Mouse (Mus musculus) MN1 (cell line): ENCODE results near the gene Nhsl2.
A peak's percentile ranks its signal among the peaks of the same experiment; 100 is the strongest.
"Not testable (repeated sequence)": the region's sequence is repeated elsewhere in the genome, so short reads cannot be mapped to it uniquely, and the experiment has no call there.

ENCODE experiments used
- DNase-seq: peaks from one replicate; pipeline ENCODE4 v3.0.0-alpha.2; 2016; ENCODE audit warnings: low spot score

Nhsl2 gene

DNA sequence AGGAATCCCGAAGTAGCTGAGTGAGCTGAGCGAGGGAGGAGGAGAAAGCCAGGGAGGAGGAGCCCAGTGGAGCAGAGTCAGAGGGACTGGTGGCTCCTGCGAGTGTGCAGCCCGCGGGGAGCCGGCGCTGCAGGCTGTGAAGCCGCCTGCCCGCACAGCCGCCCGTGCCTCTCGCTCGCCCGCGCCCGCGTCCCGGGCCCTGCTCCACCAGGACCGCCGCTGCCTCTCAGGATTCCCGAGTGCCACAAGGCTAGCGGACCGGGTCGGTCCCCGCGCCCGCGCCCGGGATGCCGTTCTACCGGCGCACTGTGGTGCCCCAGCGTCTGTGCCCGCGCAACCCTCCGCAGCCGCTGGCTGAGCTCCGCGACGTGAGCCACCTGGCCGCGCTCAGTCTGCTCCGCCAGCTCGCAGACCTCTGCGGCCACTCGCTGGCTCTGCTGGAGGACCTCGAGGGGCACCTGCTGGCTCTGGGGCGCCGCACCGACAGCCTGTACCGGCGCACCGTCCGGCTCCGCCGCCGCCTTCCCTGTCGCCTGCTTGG lies at the start of gene Nhsl2:
TSS of gene Nhsl2 (plus strand) at position 105 of the 541 bp plus-strand sequence.
- peak; percentile 34 for DNase-seq

DNA sequence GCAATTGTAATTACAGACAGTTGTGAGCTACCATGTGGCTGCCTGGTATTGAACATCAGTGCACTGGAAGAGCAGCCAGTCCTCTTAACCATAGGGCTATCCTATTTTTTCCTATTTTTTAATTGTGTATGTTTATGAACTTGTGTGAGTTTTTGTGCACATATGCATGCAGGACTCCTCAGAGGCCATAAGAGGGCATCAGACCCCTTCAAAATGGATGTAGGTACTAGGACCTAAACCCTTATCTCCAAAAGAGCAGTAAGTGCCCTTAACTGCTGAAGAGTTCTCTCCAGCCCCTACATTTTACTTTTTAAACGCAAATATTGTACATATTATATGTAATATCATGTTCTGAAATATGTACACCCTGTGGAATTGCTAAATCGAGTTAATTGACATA lies 43.7 kb upstream of the Nhsl2 start:
- peak; percentile 42 for DNase-seq

- DNase-seq, result no peak
Measured at GRCm38 (mm10) chrX:101811750-101812149, 37.4 kb upstream of the Nhsl2 start.

GRCm38 (mm10) chrX:101819163-101819562 lies 30.0 kb upstream of the Nhsl2 start:
- peak; percentile 12 for DNase-seq

GRCm38 (mm10) chrX:101819980-101820379 lies 29.2 kb upstream of the Nhsl2 start:
- not testable (repeated sequence) for DNase-seq

GRCm38 (mm10) chrX:101847191-101847795 lies 1.9 kb upstream of the Nhsl2 start:
- peak; percentile 42 for DNase-seq

- DNase-seq, result peak; percentile 22
Measured at GRCm38 (mm10) chrX:101849901-101850551, 841 bp downstream of the Nhsl2 start.

GRCm38 (mm10) chrX:101851566-101852354 lies 2.6 kb downstream of the Nhsl2 start:
- no peak for DNase-seq

- no peak for DNase-seq
Measured at GRCm38 (mm10) chrX:101863666-101864378, 14.6 kb downstream of the Nhsl2 start.

DNA sequence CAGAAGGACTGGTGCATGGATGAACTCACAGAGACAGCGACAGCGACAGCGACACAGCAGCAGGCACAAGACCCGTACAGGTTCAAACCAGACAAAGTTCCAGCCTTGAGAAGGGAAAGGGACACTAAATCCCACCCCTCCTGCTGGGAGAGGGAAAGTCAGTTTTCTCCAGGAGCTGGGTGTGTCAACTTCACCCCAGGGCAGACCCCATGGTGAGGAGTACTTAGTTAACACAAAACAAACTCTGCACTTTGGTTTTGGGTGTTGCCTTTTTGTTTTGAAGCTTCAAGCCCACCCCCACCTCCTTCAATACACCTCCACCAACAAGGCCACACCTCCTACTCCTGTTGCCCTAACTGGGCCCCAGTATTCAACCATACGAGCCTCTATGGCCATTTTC lies 15.6 kb downstream of the Nhsl2 start:
- DNase-seq, result no peak

DNA sequence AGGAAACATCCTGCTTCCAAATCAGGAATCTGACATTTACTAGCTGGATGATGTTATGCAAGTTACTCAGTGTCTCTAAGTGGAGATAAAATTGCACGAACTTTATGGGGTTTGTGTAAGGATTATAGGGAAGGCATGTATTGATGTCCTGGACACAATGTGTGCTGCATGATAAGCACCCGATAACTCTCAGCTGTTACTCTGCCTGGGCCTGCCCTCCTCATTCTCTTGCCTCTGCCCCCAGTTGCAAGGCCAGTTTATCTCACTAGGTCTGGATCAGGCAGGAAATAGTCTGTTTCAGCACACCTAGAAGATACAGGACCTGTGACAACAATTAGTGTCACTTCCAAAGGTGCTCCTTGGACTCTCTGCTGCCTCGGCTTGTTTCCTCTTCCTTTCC lies 25.0 kb downstream of the Nhsl2 start:
- no peak for DNase-seq

DNA sequence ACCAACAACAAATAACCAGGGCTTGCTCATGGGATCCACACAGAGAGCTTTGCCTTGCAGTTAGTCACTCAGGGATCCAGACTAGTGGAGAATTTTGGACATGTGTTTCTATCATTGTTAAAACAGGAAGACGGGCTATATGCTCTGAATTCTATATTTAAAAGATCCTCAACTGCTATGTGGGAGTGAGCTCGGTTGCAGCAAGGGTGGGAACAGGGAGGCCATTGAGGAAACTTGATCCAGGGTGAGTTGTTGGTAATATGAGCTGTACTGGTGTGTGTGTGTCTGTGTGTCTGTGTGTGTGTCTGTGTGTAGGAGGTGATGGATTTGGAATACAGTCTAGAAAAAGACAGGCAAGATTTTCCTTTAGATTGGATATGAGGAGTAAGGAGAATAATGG lies 25.7 kb downstream of the Nhsl2 start:
- DNase-seq, result no peak

GRCm38 (mm10) chrX:101876136-101876535 lies 27.0 kb downstream of the Nhsl2 start:
- DNase-seq, result peak; percentile 7

DNA sequence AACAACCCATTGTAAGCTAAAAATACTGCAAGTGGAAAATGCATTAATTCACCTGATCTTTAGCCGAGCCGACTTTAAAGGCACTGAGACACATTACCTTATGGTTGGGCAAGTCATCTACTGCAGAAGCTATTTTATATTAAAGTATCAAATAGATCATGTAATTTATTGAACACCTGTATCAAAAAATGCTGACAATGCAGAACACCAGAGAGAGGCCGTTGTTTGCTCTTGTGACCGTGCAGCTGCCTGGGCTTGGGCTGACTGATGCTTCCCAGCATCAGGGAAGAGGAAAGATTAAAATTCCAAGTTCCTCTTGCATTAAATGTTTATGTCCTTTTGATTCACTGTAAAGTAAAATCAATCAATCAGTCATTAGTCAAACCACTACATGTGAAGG lies 28.7 kb downstream of the Nhsl2 start:
- DNase-seq, result no peak

GRCm38 (mm10) chrX:101878546-101878945 lies 29.4 kb downstream of the Nhsl2 start:
- DNase-seq, result no peak

DNA sequence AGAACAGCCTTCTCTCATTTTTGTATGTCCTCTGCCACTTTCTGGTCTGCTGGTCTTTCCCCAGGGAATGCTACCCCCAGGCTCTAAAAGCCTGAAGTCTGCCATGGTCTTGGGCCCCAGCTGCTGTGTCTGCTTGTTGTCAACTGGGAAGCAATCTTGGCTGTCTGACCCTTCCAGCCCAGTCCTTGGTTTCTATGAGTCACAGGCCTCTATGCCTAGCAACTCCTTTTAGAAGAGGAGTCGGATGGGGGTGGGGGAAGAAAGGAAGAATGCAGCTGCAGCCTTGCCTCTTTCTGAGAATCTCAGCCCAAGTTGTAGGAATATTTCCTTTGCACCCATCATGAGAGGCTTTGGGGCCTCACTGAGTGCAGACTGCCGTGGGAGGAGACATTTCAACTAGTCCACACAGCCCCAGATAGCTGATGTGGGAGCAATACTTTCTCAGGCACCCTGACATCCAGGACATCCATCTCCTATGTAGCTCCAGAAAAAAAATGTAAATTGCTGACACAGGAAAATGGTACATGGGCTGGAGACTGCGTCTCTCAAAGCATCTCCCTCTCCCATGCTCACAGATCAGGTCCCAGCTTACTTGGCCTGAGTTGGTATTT lies 33.1 kb downstream of the Nhsl2 start:
- peak; percentile 61 for DNase-seq

- DNase-seq, result peak; percentile 5
Measured at GRCm38 (mm10) chrX:101889384-101889783, 40.2 kb downstream of the Nhsl2 start.

- peak; percentile 47 for DNase-seq
Measured at GRCm38 (mm10) chrX:101889813-101890469, 40.8 kb downstream of the Nhsl2 start.

DNA sequence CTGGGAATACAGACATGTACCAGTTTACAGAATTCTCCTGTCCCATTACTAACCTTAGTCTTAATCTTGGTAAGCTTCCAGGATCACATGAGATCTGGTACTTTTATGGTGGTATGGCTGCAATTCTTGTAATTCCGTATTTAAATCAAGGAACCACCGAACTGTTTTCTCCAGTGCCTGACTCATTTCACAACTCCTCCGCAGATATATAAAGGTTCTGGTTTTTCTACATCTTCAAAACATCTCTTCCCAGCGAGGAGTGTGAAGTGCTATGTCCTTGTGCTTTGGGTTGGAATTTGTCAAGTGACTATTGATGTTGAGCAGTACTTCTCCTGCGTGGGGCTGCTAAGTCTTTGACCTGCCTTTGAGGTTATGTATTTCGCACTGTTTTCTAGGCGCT lies 44.6 kb downstream of the Nhsl2 start:
- DNase-seq, result no peak

DNA sequence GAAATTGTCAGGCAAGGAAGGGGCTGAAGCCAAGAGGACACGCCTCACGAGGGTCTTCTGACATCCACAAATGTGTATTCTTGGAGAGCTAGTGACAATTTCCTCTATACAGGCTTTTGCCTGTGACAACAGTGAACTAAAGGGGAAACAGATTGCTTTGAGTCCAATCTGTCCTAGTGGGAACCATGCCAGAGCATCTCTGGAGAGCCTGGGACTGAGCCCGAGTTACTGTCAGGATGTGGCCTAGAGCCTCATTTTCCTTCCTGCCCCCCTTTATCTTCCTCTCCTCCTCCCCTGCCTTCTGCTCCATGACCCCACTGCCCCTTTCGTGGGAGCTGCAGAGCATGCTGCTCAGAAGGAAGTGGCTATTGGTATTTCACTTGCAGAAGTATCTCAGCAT lies 49.2 kb downstream of the Nhsl2 start:
- DNase-seq, result no peak

DNA sequence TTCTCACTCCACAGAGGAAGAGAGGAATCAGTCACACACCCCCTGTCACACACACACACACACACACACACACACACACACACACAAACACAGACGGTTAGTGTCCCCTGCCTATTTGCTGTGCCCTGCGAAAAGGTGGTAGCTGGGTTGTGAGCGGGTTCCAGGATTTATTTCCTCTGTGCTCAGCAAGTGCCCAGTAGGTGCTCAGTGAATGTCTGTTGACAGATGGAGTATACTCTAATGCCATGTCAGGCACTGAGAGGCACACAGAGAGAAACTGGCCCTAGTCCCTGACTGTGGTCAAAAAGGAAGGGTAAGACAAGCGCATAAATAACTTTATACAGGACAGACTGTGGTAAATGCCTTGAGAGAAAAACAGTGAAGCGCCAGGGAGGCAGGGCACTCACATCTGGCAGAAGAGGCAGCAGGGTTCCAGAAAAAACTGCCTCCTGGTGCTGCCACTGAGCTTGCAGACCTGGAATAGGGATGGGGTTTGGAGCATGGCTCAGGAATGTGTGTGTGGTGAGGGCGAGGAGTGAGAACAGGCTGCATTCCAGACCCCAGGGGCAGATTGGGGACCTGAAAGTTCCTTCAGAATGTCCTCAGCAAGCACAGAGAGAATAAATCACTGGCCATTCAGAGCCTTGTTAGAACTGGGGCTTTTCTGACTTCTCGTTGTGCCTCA lies 52.8 kb downstream of the Nhsl2 start:
- no peak for DNase-seq
